Mouse (Mus musculus) CH12.LX (cell line): Measurements from ENCODE around the gene Serpina16. TPM values are rescaled to one million over a fixed set of nuclear protein-coding genes. Genes with fewer than 3 reads are reported as not detected.

Experiments
- DNase-seq: peaks from one replicate; pipeline ENCODE4 v3.0.0-alpha.2; 2013; ENCODE audit errors: extremely low read depth
- H3K27ac ChIP-seq: 2 replicates; pipeline ENCODE4 v1.5.1; 2012; ENCODE audit warnings: low read depth, mild to moderate bottlenecking, control low read depth, moderate library complexity; ENCODE audit not compliant: insufficient read depth
- H3K27me3 ChIP-seq: replicated peaks from 2 replicates; pipeline ENCODE3; 2012; ENCODE audit warnings: inconsistent platforms
- H3K36me3 ChIP-seq, 2 experiments: replicated peaks in 1 of 2; 2 replicates each; pipeline versions ENCODE3 to v1.6.1; 2012; ENCODE audit warnings: inconsistent platforms in 1 of 2, low read length in 1 of 2, mild to moderate bottlenecking in 1 of 2, mixed read lengths in 1 of 2, moderate library complexity in 1 of 2; ENCODE audit not compliant: control insufficient read depth in 1 of 2, insufficient read depth in 1 of 2
- H3K4me1 ChIP-seq, 2 experiments: 2 replicates each; pipeline ENCODE4 v1.6.1; 2012; ENCODE audit warnings: inconsistent platforms in 1 of 2, moderate library complexity in 1 of 2; ENCODE audit not compliant: insufficient read depth in 2 of 2, control insufficient read depth in 1 of 2
- H3K4me2 ChIP-seq: 2 replicates; pipeline ENCODE4 v1.6.1; 2012; ENCODE audit warnings: low read depth, mild to moderate bottlenecking, control low read depth; ENCODE audit not compliant: poor library complexity, insufficient read depth, severe bottlenecking
- H3K4me3 ChIP-seq, 3 experiments: fragments of 150-350 bp in 1 of 3; sonication (generic) in 1 of 3; replicated peaks in 1 of 3; 2 replicates each; pipeline versions ENCODE3 to v1.5.1; 2011 to 2012; ENCODE audit warnings: low read depth in 2 of 3, low read length in 2 of 3, mild to moderate bottlenecking in 2 of 3, moderate library complexity in 2 of 3, control low read depth in 1 of 3, improper control_type of control experiment in 1 of 3, inconsistent platforms in 1 of 3, mixed read lengths in 1 of 3; ENCODE audit not compliant: poor library complexity in 1 of 3
- H3K79me2 ChIP-seq: replicated peaks from 2 replicates; pipeline ENCODE4 v1.6.1; 2012; ENCODE audit warnings: mild to moderate bottlenecking, moderate library complexity; ENCODE audit not compliant: control insufficient read depth, poor library complexity, insufficient read depth, severe bottlenecking; ENCODE audit errors: extremely low read depth
- H3K9ac ChIP-seq: 2 replicates; pipeline ENCODE4 v1.6.1; 2012; ENCODE audit warnings: low read depth, mild to moderate bottlenecking, control low read depth, moderate library complexity; ENCODE audit not compliant: insufficient read depth
- H3K9me3 ChIP-seq: replicated peaks from 2 replicates; pipeline ENCODE3; 2012; ENCODE audit warnings: low read length, inconsistent platforms, mixed read lengths
- BHLHE40 ChIP-seq: IDR thresholded peaks from 2 replicates; pipeline ENCODE4 v1.6.1; 2011; ENCODE audit warnings: mild to moderate bottlenecking, low read depth, low read length, improper control_type of control experiment
- CHD1 ChIP-seq: IDR thresholded peaks from 2 replicates; pipeline ENCODE4 v1.6.1; 2012; ENCODE audit warnings: low read depth, low read length, improper control_type of control experiment, inconsistent platforms
- CHD2 ChIP-seq: IDR thresholded peaks from 2 replicates; pipeline ENCODE4 v1.6.1; 2011; ENCODE audit warnings: low read length, improper control_type of control experiment
- CTCF ChIP-seq, 2 experiments: IDR thresholded peaks in 1 of 2; conservative IDR thresholded peaks in 1 of 2; 2 replicates each; pipeline ENCODE4 v1.5.1; 2011 to 2012; ENCODE audit warnings: low read depth in 2 of 2, low read length in 2 of 2, improper control_type of control experiment in 1 of 2, inconsistent platforms in 1 of 2, mild to moderate bottlenecking in 1 of 2, moderate library complexity in 1 of 2
- EP300 ChIP-seq: IDR thresholded peaks from 2 replicates; pipeline ENCODE4 v1.6.1; 2011; ENCODE audit warnings: low read length, improper control_type of control experiment
- ETS1 ChIP-seq: conservative IDR thresholded peaks from 2 replicates; pipeline ENCODE4 v1.6.1; 2012; ENCODE audit warnings: low read depth, mild to moderate bottlenecking, inconsistent platforms, low read length, improper control_type of control experiment, moderate library complexity
- GABPA ChIP-seq: IDR thresholded peaks from 2 replicates; pipeline ENCODE4 v1.6.1; 2012; ENCODE audit warnings: low read depth, low read length, improper control_type of control experiment, inconsistent platforms; ENCODE audit not compliant: insufficient replicate concordance
- HCFC1 ChIP-seq: IDR thresholded peaks from 2 replicates; pipeline ENCODE4 v1.6.1; 2012; ENCODE audit warnings: low read depth, mild to moderate bottlenecking, inconsistent platforms, low read length, improper control_type of control experiment
- IRF4 ChIP-seq: IDR thresholded peaks from 2 replicates; pipeline ENCODE4 v1.6.1; 2014; ENCODE audit warnings: low read depth, mild to moderate bottlenecking, inconsistent platforms, low read length, improper control_type of control experiment
- JUN ChIP-seq: IDR thresholded peaks from 2 replicates; pipeline ENCODE4 v1.6.1; 2011; ENCODE audit warnings: low read depth, mild to moderate bottlenecking, low read length, improper control_type of control experiment, moderate library complexity; ENCODE audit not compliant: insufficient read depth
- JUND ChIP-seq: conservative IDR thresholded peaks from 2 replicates; pipeline ENCODE4 v1.6.1; 2011; ENCODE audit warnings: low read depth, low read length, improper control_type of control experiment
- MAFK ChIP-seq: IDR thresholded peaks from 2 replicates; pipeline ENCODE4 v1.6.1; 2011; ENCODE audit warnings: low read length, improper control_type of control experiment; ENCODE audit not compliant: insufficient replicate concordance
- MAX ChIP-seq: IDR thresholded peaks from 2 replicates; pipeline ENCODE4 v1.6.1; 2011; ENCODE audit warnings: low read length, improper control_type of control experiment
- MAZ ChIP-seq: IDR thresholded peaks from 2 replicates; pipeline ENCODE4 v1.6.1; 2012; ENCODE audit warnings: low read depth, mild to moderate bottlenecking, inconsistent platforms, low read length, improper control_type of control experiment, moderate library complexity
- MEF2A ChIP-seq: IDR thresholded peaks from 2 replicates; pipeline ENCODE4 v1.6.1; 2014; ENCODE audit warnings: low read depth, mild to moderate bottlenecking, inconsistent platforms, low read length, improper control_type of control experiment, borderline replicate concordance
- MYC ChIP-seq: IDR thresholded peaks from 2 replicates; pipeline ENCODE4 v1.6.1; 2011; ENCODE audit warnings: low read depth, mild to moderate bottlenecking, improper control_type of control experiment, low read length
- NELFE ChIP-seq: IDR thresholded peaks from 2 replicates; pipeline ENCODE4 v1.6.1; 2011; ENCODE audit warnings: low read depth, low read length, improper control_type of control experiment
- POLR2A ChIP-seq: IDR thresholded peaks from 2 replicates; pipeline ENCODE4 v1.6.1; 2011; ENCODE audit warnings: low read depth, mild to moderate bottlenecking, improper control_type of control experiment, low read length
- RAD21 ChIP-seq: IDR thresholded peaks from 2 replicates; pipeline ENCODE4 v1.6.1; 2011; ENCODE audit warnings: low read depth, mild to moderate bottlenecking, low read length, improper control_type of control experiment, moderate library complexity
- SIN3A ChIP-seq: IDR thresholded peaks from 2 replicates; pipeline ENCODE4 v1.6.1; 2012; ENCODE audit warnings: low read length, improper control_type of control experiment, inconsistent platforms
- SMC3 ChIP-seq: IDR thresholded peaks from 2 replicates; pipeline ENCODE4 v1.6.1; 2011; ENCODE audit warnings: low read depth, low read length, improper control_type of control experiment
- TBP ChIP-seq: conservative IDR thresholded peaks from 2 replicates; pipeline ENCODE4 v1.6.1; 2011; ENCODE audit warnings: low read depth, low read length, improper control_type of control experiment
- TCF12 ChIP-seq: IDR thresholded peaks from 2 replicates; pipeline ENCODE4 v1.6.1; 2014; ENCODE audit warnings: low read depth, mild to moderate bottlenecking, inconsistent platforms, low read length, improper control_type of control experiment
- USF1 ChIP-seq: IDR thresholded peaks from 2 replicates; pipeline ENCODE4 v1.6.1; 2014; ENCODE audit warnings: low read depth, mild to moderate bottlenecking, inconsistent platforms, low read length, improper control_type of control experiment
- USF2 ChIP-seq: conservative IDR thresholded peaks from 2 replicates; pipeline ENCODE4 v1.6.1; 2011; ENCODE audit warnings: low read depth, low read length, improper control_type of control experiment
- ZKSCAN1 ChIP-seq: IDR thresholded peaks from 2 replicates; pipeline ENCODE4 v1.6.1; 2012; ENCODE audit warnings: low read depth, inconsistent platforms, low read length, improper control_type of control experiment, borderline replicate concordance
- ZNF384 ChIP-seq: IDR thresholded peaks from 2 replicates; pipeline ENCODE4 v1.6.1; 2012; ENCODE audit warnings: low read depth, low read length, improper control_type of control experiment, inconsistent platforms
- dilution Hi-C: fragments of 300-500 bp; cut with MboI; formaldehyde crosslinking; loops from 2 replicates; pipeline ENCODE4 v1.14.3; 2020; ENCODE audit warnings: low sequenced_read_pairs; ENCODE audit not compliant: extremely low pct_unique_long_range_greater_than_20kb, extremely low pct_ligation_motif_present
- in situ Hi-C: fragments of 300-500 bp; cut with MboI; formaldehyde crosslinking; loops from 3 replicates; pipeline ENCODE4 v1.14.3; 2019; ENCODE audit warnings: low sequenced_read_pairs, low pct_ligation_motif_present, low pct_unique_long_range_greater_than_20kb, mixed read lengths
- polyA plus RNA-seq: library from polyadenylated mRNA; unstranded; fragments of >175 nt; gene quantifications from 2 replicates; pipeline ENCODE4 v1.2.1, GENCODE M21; 2012; ENCODE audit warnings: low read depth; ENCODE audit not compliant: insufficient read length
- total RNA-seq, 2 experiments: library from RNA; depleted of rRNA; stranded (reverse); fragments of 300-350 nt in 1 of 2; fragments of >200 nt in 1 of 2; gene quantifications; 2 replicates each; pipeline ENCODE4 v1.2.3; 2012 to 2014

The Serpina16 gene
- total and polyA plus RNA-seq, 3 experiments, result not detected

- Histone ChIP-seq H3K4me1 (no peaks in the 10 kb centered on the region), H3K27me3 (peaks cover 99% of the 10 kb centered on the region), H3K79me2 (no peaks in the 10 kb centered on the region), H3K9ac (no peak overlapping the region), H3K36me3 (no peaks in the 10 kb centered on the region), H3K4me3 (no peak overlapping the region), H3K9me3 (no peaks in the 10 kb centered on the region), H3K27ac (no peak overlapping the region), H3K4me2 (no peak overlapping the region)
- in situ Hi-C loops, result no loop called here
- DNase-seq, result no peak
- TF ChIP-seq TBP (no peak), JUN (no peak), SIN3A (no peak)
- dilution Hi-C loops, result no loop called here
Observed at GRCm38 (mm10) chr12:103673179-103673578, 2.8 kb downstream of the Serpina16 start.

GRCm38 (mm10) chr12:103671483-103671882 is 4.5 kb downstream of the Serpina16 start:
- Histone ChIP-seq H3K9ac (no peak overlapping the region), H3K36me3 (no peaks in the 10 kb centered on the region), H3K4me2 (no peak overlapping the region), H3K79me2 (no peaks in the 10 kb centered on the region), H3K27me3 (peaks cover 93% of the 10 kb centered on the region), H3K4me1 (no peaks in the 10 kb centered on the region), H3K9me3 (no peaks in the 10 kb centered on the region), H3K4me3 (no peak overlapping the region), H3K27ac (no peak overlapping the region)
- TF ChIP-seq CHD1 (no peak), MAFK (no peak), MYC (no peak), EP300 (no peak), HCFC1 (no peak), TBP (no peak), RAD21 (no peak), JUND (no peak), SIN3A (no peak), ETS1 (no peak), USF2 (no peak), CTCF (conservative IDR thresholded peaks at IDR 0.05 in 1 of 2, IDR thresholded peaks at IDR 0.05 in 1 of 2; ENCODE audit: low read depth in 2 of 2, low read length in 2 of 2) (no peak), TCF12 (no peak)
- dilution Hi-C loops (no loop called here), in situ Hi-C loops (no loop called here)
- DNase-seq, result no peak

GRCm38 (mm10) chr12:103670964-103671363 is 5.0 kb downstream of the Serpina16 start:
- Histone ChIP-seq H3K27me3 (peaks cover 91% of the 10 kb centered on the region), H3K27ac (no peak overlapping the region), H3K36me3 (no peaks in the 10 kb centered on the region), H3K9ac (no peak overlapping the region), H3K4me3 (no peak overlapping the region), H3K4me1 (no peaks in the 10 kb centered on the region), H3K4me2 (no peak overlapping the region), H3K79me2 (no peaks in the 10 kb centered on the region), H3K9me3 (peaks cover 4% of the 10 kb centered on the region)
- TF ChIP-seq ZNF384, result no peak
- TF ChIP-seq MEF2A, result no peak
- TF ChIP-seq IRF4, result no peak
- no peak for TF ChIP-seq CHD2
- TF ChIP-seq USF1, result no peak
- TF ChIP-seq MAZ, result no peak
- TF ChIP-seq CHD1, result no peak
- TF ChIP-seq GABPA, result no peak
- TF ChIP-seq POLR2A, result no peak
- TF ChIP-seq NELFE, result no peak
- TF ChIP-seq ZKSCAN1, result no peak
- no peak for TF ChIP-seq ETS1
- no peak for TF ChIP-seq SMC3
- no peak for TF ChIP-seq BHLHE40
- no peak for TF ChIP-seq MAX
- dilution Hi-C loops (no loop called here), in situ Hi-C loops (no loop called here)
- DNase-seq, result no peak
